Mouse (Mus musculus): Measurements from ENCODE around the gene Pih1d2. TPM values are rescaled to one million over a fixed set of nuclear protein-coding genes. Genes with fewer than 3 reads are reported as not detected.

The Pih1d2 gene
- polyA plus RNA-seq (2016; fragmentation: Nextera tagmentation; extraction: Ambion mirVana), result 7.4 and 7.7 TPM in 2 replicates

DNA sequence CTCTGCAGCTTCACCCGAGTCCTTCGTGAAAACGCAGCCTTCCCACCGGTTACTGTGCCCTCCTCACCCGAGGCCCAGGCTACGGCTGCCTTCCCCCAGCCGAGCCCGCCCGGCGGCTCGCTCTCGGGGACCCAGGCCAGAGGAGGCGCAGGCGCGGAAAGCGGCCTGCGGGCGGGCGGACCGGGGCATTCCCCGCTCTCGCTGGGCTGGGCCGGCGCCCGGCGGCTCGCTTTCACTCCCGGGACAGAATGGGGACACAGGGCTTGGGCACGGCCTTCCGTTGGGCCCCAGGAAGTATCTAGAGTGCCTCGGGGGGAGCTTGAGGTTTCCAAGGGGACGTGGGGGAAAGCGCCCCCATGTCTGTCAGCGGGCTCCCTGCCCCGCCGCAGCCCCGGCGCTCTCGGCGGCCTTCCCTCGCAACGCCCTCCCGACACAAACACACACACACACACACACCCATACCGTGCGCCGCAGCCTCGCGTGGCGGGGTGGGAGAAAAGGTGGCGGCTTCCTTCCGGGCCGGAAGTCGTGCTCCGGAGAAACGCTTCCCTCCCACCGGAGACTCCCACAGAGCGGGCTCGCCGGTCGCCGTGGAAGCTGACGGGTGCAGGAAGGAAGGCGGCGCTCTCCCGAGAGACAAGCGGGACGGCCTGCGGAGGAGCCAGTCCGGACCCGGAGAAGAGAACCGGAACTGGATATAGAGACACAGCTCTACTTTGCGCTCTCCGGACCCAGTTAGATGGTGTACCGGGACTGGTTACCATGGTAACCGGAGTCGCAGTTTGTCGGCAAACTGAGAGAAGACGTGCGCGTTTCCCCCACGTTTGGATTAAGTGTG, at the start of gene Pih1d2, which contains the start of gene Nkapd1:
Gene Pih1d2, plus strand, starts transcription at position 556 of the 838 bp plus-strand sequence.
Gene Nkapd1, minus strand, starts transcription at position 699 of the 838 bp plus-strand sequence.
- Histone ChIP-seq H3K27ac (replicated peaks) (peak within 1 kb of the TSS; percentile 95), H3K4me3 (peak within 1 kb of the TSS; percentile 100), H3K27me3 (replicated peaks; ENCODE audit: low read depth, poor library complexity, severe bottlenecking) (no peaks in the 10 kb centered on the region), H3K9me3 (no peaks in the 10 kb centered on the region), H3K36me3 (replicated peaks) (peaks cover 34% of the 10 kb centered on the region), H3K4me1 (peaks cover 8% of the 10 kb centered on the region)
- peak; percentile 88 for DNase-seq (ENCODE audit: low spot score)
- under 1% methylated on average over 81 of the region's 81 CpGs for WGBS

DNA sequence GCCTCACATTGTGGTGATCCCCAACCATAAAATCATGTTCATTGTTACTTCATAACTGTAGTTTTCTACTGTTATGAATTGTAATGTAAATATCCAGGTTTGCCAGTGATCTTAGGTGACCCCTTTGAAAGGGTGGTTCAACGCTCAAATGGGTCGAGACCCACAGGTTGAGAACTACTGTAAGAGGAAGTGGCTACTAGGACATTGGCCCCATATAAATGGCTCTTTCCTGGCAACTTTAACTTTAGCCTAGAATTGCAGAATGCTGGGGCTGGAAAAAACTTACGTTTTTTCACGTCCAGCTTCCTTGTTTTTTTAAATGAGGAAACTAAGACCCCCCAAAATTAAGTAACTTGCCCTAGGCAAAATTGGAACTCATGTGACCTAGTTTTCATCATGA, 49.7 kb upstream of the Pih1d2 start:
- H3K36me3 ChIP-seq (replicated peaks), result no peaks in the 10 kb centered on the region
- H3K4me3 ChIP-seq, result no peak overlapping the region
- H3K4me1 ChIP-seq, result no peaks in the 10 kb centered on the region
- H3K27ac ChIP-seq (replicated peaks), result no peak overlapping the region
- no peak for DNase-seq (ENCODE audit: low spot score)
- 87% methylated on average over 4 of the region's 4 CpGs for WGBS
- H3K27me3 ChIP-seq (replicated peaks; ENCODE audit: low read depth, poor library complexity, severe bottlenecking), result no peaks in the 10 kb centered on the region
- H3K9me3 ChIP-seq, result no peaks in the 10 kb centered on the region

DNA sequence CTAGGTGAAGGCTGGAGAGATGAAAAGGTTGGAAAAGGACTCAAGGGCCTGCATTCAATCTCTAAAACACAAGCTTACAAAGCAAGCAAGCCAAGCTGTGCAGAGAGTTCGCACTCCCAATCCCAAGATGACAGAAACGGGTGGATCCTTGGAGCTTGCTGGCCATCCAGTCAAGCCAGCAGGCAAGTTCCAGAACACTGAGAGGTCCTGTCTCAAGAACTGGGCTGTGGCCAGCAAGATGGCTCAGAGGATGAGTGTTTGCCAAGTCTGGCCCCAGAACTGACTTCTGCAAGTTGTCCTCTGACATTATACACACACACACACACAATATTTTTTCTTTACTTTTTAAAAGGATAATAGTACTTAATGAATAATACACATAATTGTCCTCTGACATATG, 49.2 kb upstream of the Pih1d2 start:
- 84% methylated on average over 2 of the region's 2 CpGs for WGBS
- no peaks in the 10 kb centered on the region for H3K9me3 ChIP-seq
- no peaks in the 10 kb centered on the region for H3K27me3 ChIP-seq (replicated peaks; ENCODE audit: low read depth, poor library complexity, severe bottlenecking)
- H3K27ac ChIP-seq (replicated peaks), result no peak overlapping the region
- H3K36me3 ChIP-seq (replicated peaks), result no peaks in the 10 kb centered on the region
- H3K4me1 ChIP-seq, result no peaks in the 10 kb centered on the region
- no peak for DNase-seq (ENCODE audit: low spot score)
- no peak overlapping the region for H3K4me3 ChIP-seq

DNA sequence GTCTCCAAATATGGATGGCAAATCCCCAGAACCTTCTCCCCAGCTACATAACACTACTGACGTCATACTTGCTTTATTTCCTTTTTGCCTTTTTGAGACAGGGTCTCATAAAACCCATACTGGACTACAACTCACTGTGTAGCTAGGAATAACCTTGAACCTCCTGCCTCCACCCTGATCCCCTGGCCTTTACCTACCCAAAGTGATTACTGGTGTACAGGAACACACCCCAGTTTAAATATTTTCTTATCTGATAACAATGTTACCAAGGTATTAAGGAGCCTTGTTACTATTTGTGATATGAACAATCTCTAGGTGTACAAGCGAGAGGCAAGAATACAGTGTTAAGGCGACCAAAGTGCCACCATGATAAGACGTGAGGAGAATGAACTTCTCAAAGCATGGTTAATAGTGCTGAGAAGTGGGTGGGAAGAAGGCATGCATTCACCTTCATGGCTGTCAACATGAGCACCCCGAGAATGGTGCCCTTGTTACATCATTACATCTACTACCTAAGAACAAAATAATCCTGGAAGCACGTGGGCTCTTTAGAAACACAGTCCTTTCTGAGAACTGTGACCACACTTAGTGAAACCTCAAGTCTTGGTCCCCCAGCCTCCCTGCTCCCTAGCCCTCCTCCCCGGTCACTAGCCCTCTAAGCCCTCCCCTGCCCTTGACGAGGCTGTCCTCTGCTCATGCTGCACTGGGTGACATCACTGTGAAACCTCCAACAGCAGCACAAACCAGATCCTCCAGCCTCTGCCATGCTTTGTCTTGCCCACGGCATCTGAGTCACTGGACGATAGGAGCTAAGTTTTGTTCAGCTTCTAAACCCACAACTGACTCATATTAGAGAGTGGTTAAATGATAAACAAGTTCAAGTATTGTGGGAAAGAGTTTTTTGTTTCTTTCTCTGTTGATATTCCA, 47.3 kb upstream of the Pih1d2 start:
- Histone ChIP-seq H3K9me3 (no peaks in the 10 kb centered on the region), H3K4me3 (no peak overlapping the region), H3K36me3 (replicated peaks) (no peaks in the 10 kb centered on the region), H3K27me3 (replicated peaks; ENCODE audit: low read depth, poor library complexity, severe bottlenecking) (no peaks in the 10 kb centered on the region), H3K4me1 (no peaks in the 10 kb centered on the region), H3K27ac (replicated peaks) (no peak overlapping the region)
- 81% methylated on average over 10 of the region's 10 CpGs for WGBS
- no peak for DNase-seq (ENCODE audit: low spot score)

- Histone ChIP-seq H3K4me3 (no peak overlapping the region), H3K36me3 (replicated peaks) (no peaks in the 10 kb centered on the region), H3K9me3 (no peaks in the 10 kb centered on the region), H3K4me1 (no peaks in the 10 kb centered on the region), H3K27me3 (replicated peaks; ENCODE audit: low read depth, poor library complexity, severe bottlenecking) (no peaks in the 10 kb centered on the region), H3K27ac (replicated peaks) (no peak overlapping the region)
- no peak for DNase-seq (ENCODE audit: low spot score)
- WGBS, result 42% methylated on average over 4 of the region's 4 CpGs
Observed at GRCm38 (mm10) chr9:50580370-50580769, 36.8 kb upstream of the Pih1d2 start.

DNA sequence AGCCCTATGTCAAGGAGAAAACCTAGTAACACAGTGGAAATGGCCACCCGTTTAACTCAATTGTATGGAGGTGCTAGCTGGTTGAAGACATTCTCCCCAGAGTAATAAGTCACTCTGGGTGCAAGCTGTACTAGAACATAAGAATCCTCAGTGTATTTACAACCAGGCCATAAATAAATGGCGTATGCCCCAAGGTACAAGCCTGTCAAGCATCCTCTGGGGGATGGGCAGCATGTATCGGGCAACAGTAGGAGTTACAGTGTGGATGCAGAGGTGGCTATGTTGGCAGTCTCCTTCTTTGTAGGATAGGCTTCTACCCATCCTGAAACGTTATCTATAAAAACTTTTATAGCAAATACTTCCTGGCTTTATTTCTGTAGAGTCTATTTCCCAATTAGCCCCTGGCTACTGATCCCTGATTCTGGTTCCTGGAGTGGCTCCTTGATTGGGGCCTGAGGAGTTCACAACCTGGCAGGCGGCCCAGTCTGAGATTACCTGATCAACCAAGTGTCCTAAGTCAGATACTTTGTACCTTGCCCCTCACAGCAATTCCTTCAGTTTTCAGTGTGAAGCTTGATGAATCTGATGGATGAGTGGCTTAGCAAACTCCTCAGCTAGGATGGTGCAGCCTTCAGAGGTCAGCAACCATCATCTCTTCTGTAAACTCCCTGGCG, 31.8 kb upstream of the Pih1d2 start:
- DNase-seq (ENCODE audit: low spot score), result no peak
- no peak overlapping the region for H3K27ac ChIP-seq (replicated peaks)
- 82% methylated on average over 6 of the region's 6 CpGs for WGBS
- no peaks in the 10 kb centered on the region for H3K27me3 ChIP-seq (replicated peaks; ENCODE audit: low read depth, poor library complexity, severe bottlenecking)
- no peaks in the 10 kb centered on the region for H3K36me3 ChIP-seq (replicated peaks)
- no peaks in the 10 kb centered on the region for H3K4me1 ChIP-seq
- H3K4me3 ChIP-seq, result no peak overlapping the region
- H3K9me3 ChIP-seq, result no peaks in the 10 kb centered on the region

GRCm38 (mm10) chr9:50586955-50587354, 30.2 kb upstream of the Pih1d2 start:
- 86% methylated on average over 4 of the region's 4 CpGs for WGBS
- H3K9me3 ChIP-seq, result no peaks in the 10 kb centered on the region
- H3K27ac ChIP-seq (replicated peaks), result no peak overlapping the region
- no peaks in the 10 kb centered on the region for H3K36me3 ChIP-seq (replicated peaks)
- H3K27me3 ChIP-seq (replicated peaks; ENCODE audit: low read depth, poor library complexity, severe bottlenecking), result no peaks in the 10 kb centered on the region
- H3K4me3 ChIP-seq, result no peak overlapping the region
- DNase-seq (ENCODE audit: low spot score), result no peak
- H3K4me1 ChIP-seq, result no peaks in the 10 kb centered on the region

- WGBS, result 80% methylated on average over 10 of the region's 10 CpGs
- DNase-seq (ENCODE audit: low spot score), result no peak
- Histone ChIP-seq H3K4me1 (no peaks in the 10 kb centered on the region), H3K27ac (replicated peaks) (no peak overlapping the region), H3K4me3 (no peak overlapping the region), H3K9me3 (no peaks in the 10 kb centered on the region), H3K36me3 (replicated peaks) (peaks cover 15% of the 10 kb centered on the region), H3K27me3 (replicated peaks; ENCODE audit: low read depth, poor library complexity, severe bottlenecking) (no peaks in the 10 kb centered on the region)
Observed at GRCm38 (mm10) chr9:50590856-50591518, 26.1 kb upstream of the Pih1d2 start.

GRCm38 (mm10) chr9:50592955-50593354, 24.2 kb upstream of the Pih1d2 start:
- H3K27ac ChIP-seq (replicated peaks), result no peak overlapping the region
- no peaks in the 10 kb centered on the region for H3K4me1 ChIP-seq
- no peak overlapping the region for H3K4me3 ChIP-seq
- no peak for DNase-seq (ENCODE audit: low spot score)
- H3K36me3 ChIP-seq (replicated peaks), result peaks cover 35% of the 10 kb centered on the region
- H3K27me3 ChIP-seq (replicated peaks; ENCODE audit: low read depth, poor library complexity, severe bottlenecking), result no peaks in the 10 kb centered on the region
- WGBS, result 88% methylated on average over 9 of the region's 9 CpGs
- no peaks in the 10 kb centered on the region for H3K9me3 ChIP-seq

- Histone ChIP-seq H3K9me3 (no peaks in the 10 kb centered on the region), H3K36me3 (replicated peaks) (peaks cover 41% of the 10 kb centered on the region), H3K4me3 (no peak overlapping the region), H3K27ac (replicated peaks) (no peak overlapping the region), H3K4me1 (no peaks in the 10 kb centered on the region), H3K27me3 (replicated peaks; ENCODE audit: low read depth, poor library complexity, severe bottlenecking) (no peaks in the 10 kb centered on the region)
- peak; percentile 37 for DNase-seq (ENCODE audit: low spot score)
- 84% methylated on average over 3 of the region's 3 CpGs for WGBS
Observed at GRCm38 (mm10) chr9:50593544-50593943, 23.6 kb upstream of the Pih1d2 start.

DNA sequence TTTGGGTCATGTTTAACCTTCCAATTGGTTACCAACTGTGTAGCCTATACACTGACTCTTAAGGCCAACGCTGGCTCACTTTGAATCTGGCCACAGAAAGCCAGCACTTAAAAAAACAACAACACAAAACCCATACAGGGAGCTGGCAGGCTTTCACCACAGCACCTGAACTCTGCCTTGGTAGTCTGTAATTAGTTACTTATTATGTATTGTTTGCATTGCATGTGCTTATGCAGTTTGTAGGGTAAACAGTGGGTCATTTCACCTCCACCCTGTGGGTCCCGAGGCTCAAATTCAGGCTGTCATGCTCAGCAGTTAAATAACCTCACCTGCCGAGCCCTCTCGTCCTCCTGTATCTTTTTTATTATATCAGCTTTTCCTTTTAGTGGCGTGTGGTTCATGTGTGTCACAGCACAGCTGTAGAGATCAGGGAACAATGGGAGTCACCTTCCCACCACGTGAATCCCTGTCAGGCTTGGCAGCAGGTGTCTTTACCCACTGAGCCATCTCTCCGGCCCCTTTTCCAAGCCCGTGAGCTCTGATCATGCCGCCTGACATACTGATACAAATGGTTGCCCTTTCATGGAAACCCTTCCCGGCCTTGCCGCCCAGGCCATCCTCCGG, 22.2 kb upstream of the Pih1d2 start:
- DNase-seq (ENCODE audit: low spot score), result no peak
- WGBS, result 81% methylated on average over 12 of the region's 12 CpGs
- H3K9me3 ChIP-seq, result no peaks in the 10 kb centered on the region
- H3K36me3 ChIP-seq (replicated peaks), result peaks cover 55% of the 10 kb centered on the region
- no peak overlapping the region for H3K27ac ChIP-seq (replicated peaks)
- no peaks in the 10 kb centered on the region for H3K27me3 ChIP-seq (replicated peaks; ENCODE audit: low read depth, poor library complexity, severe bottlenecking)
- no peaks in the 10 kb centered on the region for H3K4me1 ChIP-seq
- no peak overlapping the region for H3K4me3 ChIP-seq
